Mouse (Mus musculus): ENCODE measurements around the gene Spag4. TPM values are rescaled to one million over a fixed set of nuclear protein-coding genes. Genes with fewer than 3 reads are reported as not detected.

The Spag4 gene
- polyA plus RNA-seq, 1 experiment = 1.1 TPM

GRCm38 (mm10) chr2:156077461-156077860 is 12.5 kb downstream of the Spag4 start:
- Histone ChIP-seq H3K36me3 (ENCODE audit: control insufficient read depth, insufficient read depth) (peaks cover 14% of the 10 kb centered on the region), H3ac (ENCODE audit: control insufficient read depth, insufficient read length) (no peak overlapping the region), H3K4me2 (ENCODE audit: low read depth) (no peak overlapping the region), H3K4me3 (no peak overlapping the region), H3K27me3 (ENCODE audit: control insufficient read depth, insufficient read depth, insufficient read length) (no peaks in the 10 kb centered on the region), H3K79me2 (ENCODE audit: control insufficient read depth, insufficient read depth) (peaks cover 16% of the 10 kb centered on the region)
- TF ChIP-seq POLR2AphosphoS2 (IDR thresholded peaks at IDR 0.05; ENCODE audit: insufficient read length, low read depth) (no peak), REST (IDR thresholded peaks at IDR 0.05; ENCODE audit: insufficient read depth, insufficient read length) (no peak), MYOG (IDR thresholded peaks at IDR 0.05; ENCODE audit: control insufficient read depth in 1 of 3, insufficient read depth in 1 of 3, insufficient read length in 2 of 3, low read depth in 2 of 3) (no peak), E2F4 (IDR thresholded peaks at IDR 0.05; ENCODE audit: insufficient read depth) (no peak), SRF (IDR thresholded peaks at IDR 0.05; ENCODE audit: control insufficient read depth, insufficient read length, low read depth) (no peak)

DNA sequence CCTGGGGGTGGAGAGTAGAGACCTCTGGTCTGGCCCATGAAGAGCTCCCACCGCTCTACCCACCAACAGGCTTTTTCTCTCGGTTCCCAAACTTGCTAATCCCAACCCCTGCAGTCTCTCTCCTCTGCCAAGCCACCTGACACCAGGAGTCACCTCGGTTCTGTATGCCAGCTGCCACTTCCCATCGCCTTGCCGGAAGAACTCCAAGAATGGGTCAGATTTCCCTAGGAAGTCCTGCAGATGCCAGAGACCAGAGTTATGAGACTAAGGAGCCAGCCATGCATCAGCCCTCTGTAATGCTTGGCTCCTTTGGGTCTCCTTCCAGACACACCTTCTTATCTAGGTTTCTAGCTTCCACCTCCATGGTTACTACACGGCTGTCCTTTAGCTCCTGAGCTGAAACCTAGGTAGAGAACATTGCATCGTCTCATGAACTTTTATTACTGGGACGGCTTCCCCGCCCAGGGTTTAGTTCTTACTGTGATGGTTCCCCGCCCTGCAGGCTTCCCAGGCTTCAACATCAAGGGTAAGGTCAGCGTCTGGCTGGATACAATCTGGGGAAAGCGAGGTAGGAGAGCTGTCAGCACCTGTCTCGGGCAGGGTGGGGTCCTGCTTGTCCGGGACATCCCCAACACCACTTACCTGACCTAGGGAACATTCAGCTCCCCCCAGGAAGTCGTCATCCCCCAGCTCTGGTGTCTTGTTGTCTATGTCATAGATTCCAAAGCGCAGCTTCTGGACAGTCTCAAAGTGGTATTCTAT is 13.6 kb downstream of the Spag4 start:
- H3K79me2 ChIP-seq (ENCODE audit: control insufficient read depth, insufficient read depth) = peaks cover 27% of the 10 kb centered on the region
- H3K4me2 ChIP-seq (ENCODE audit: low read depth) = no peak overlapping the region
- H3K36me3 ChIP-seq (ENCODE audit: control insufficient read depth, insufficient read depth) = peaks cover 14% of the 10 kb centered on the region
- TF ChIP-seq TCF3 (IDR thresholded peaks at IDR 0.05; ENCODE audit: insufficient read length, low read depth) (no peak), POLR2A (IDR thresholded peaks at IDR 0.05; ENCODE audit: insufficient read length, low read depth) (no peak), TCF12 (IDR thresholded peaks at IDR 0.05; ENCODE audit: insufficient read depth, poor library complexity, severe bottlenecking) (no peak), USF1 (IDR thresholded peaks at IDR 0.05; ENCODE audit: low read depth) (no peak), MAX (IDR thresholded peaks at IDR 0.05; ENCODE audit: low read depth) (no peak), SRF (IDR thresholded peaks at IDR 0.05; ENCODE audit: control insufficient read depth, insufficient read length, low read depth) (no peak), REST (IDR thresholded peaks at IDR 0.05; ENCODE audit: insufficient read depth, insufficient read length) (no peak), MYOG (IDR thresholded peaks at IDR 0.05; ENCODE audit: control insufficient read depth in 1 of 3, insufficient read depth in 1 of 3, insufficient read length in 2 of 3, low read depth in 2 of 3) (no peak), CEBPB (IDR thresholded peaks at IDR 0.05; ENCODE audit: insufficient read depth, poor library complexity, severe bottlenecking) (no peak), MYOD1 (IDR thresholded peaks at IDR 0.05; ENCODE audit: control insufficient read depth in 1 of 3, insufficient read length in 2 of 3, low read depth in 2 of 3) (no peak), E2F4 (IDR thresholded peaks at IDR 0.05; ENCODE audit: insufficient read depth) (no peak), POLR2AphosphoS2 (IDR thresholded peaks at IDR 0.05; ENCODE audit: insufficient read length, low read depth) (no peak)
- no peaks in the 10 kb centered on the region for H3K27me3 ChIP-seq (ENCODE audit: control insufficient read depth, insufficient read depth, insufficient read length)
- H3K4me3 ChIP-seq = no peak overlapping the region
- H3ac ChIP-seq (ENCODE audit: control insufficient read depth, insufficient read length) = no peak overlapping the region

- H3K79me2 ChIP-seq (ENCODE audit: control insufficient read depth, insufficient read depth) = peaks cover 32% of the 10 kb centered on the region
- no peaks in the 10 kb centered on the region for H3K27me3 ChIP-seq (ENCODE audit: control insufficient read depth, insufficient read depth, insufficient read length)
- no peak for TF ChIP-seq CEBPB (IDR thresholded peaks at IDR 0.05; ENCODE audit: insufficient read depth, poor library complexity, severe bottlenecking)
- TF ChIP-seq MYOD1 (IDR thresholded peaks at IDR 0.05; ENCODE audit: control insufficient read depth in 1 of 3, insufficient read length in 2 of 3, low read depth in 2 of 3) = no peak
- no peak for TF ChIP-seq TCF12 (IDR thresholded peaks at IDR 0.05; ENCODE audit: insufficient read depth, poor library complexity, severe bottlenecking)
- TF ChIP-seq MYOG (IDR thresholded peaks at IDR 0.05; ENCODE audit: control insufficient read depth in 1 of 3, insufficient read depth in 1 of 3, insufficient read length in 2 of 3, low read depth in 2 of 3) = no peak
- no peak for TF ChIP-seq E2F4 (IDR thresholded peaks at IDR 0.05; ENCODE audit: insufficient read depth)
- TF ChIP-seq TCF3 (IDR thresholded peaks at IDR 0.05; ENCODE audit: insufficient read length, low read depth) = no peak
- no peak for TF ChIP-seq SRF (IDR thresholded peaks at IDR 0.05; ENCODE audit: control insufficient read depth, insufficient read length, low read depth)
- TF ChIP-seq USF1 (IDR thresholded peaks at IDR 0.05; ENCODE audit: low read depth) = no peak
- no peak for TF ChIP-seq POLR2A (IDR thresholded peaks at IDR 0.05; ENCODE audit: insufficient read length, low read depth)
- no peak overlapping the region for H3K4me2 ChIP-seq (ENCODE audit: low read depth)
- H3K4me3 ChIP-seq = no peak overlapping the region
- peaks cover 14% of the 10 kb centered on the region for H3K36me3 ChIP-seq (ENCODE audit: control insufficient read depth, insufficient read depth)
- H3ac ChIP-seq (ENCODE audit: control insufficient read depth, insufficient read length) = no peak overlapping the region
Measured at GRCm38 (mm10) chr2:156079183-156079560, 14.2 kb downstream of the Spag4 start.

DNA sequence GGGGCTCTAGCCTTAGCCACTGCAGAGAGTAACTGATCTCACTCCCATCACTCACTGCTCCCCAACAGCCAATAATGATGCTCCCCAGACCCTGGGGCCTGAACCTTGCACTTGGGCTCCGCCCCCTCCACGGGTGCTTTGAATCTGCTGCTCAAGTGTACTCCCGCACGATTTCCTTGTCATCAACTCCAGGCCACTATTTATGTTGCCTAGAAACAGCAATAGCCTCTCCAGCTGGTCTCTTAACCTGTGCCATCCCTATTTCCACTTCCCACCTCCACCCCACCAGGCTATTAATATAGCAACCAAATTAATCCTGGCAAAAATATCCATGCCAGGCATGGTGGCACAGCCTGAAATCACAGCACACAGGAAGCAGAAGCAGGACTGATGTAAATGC is 14.7 kb downstream of the Spag4 start:
- no peaks in the 10 kb centered on the region for H3K27me3 ChIP-seq (ENCODE audit: control insufficient read depth, insufficient read depth, insufficient read length)
- no peak for TF ChIP-seq MAX (IDR thresholded peaks at IDR 0.05; ENCODE audit: low read depth)
- no peak for TF ChIP-seq USF1 (IDR thresholded peaks at IDR 0.05; ENCODE audit: low read depth)
- no peak for TF ChIP-seq SRF (IDR thresholded peaks at IDR 0.05; ENCODE audit: control insufficient read depth, insufficient read length, low read depth)
- no peak for TF ChIP-seq REST (IDR thresholded peaks at IDR 0.05; ENCODE audit: insufficient read depth, insufficient read length)
- TF ChIP-seq TCF12 (IDR thresholded peaks at IDR 0.05; ENCODE audit: insufficient read depth, poor library complexity, severe bottlenecking) = no peak
- no peak for TF ChIP-seq MYOG (IDR thresholded peaks at IDR 0.05; ENCODE audit: control insufficient read depth in 1 of 3, insufficient read depth in 1 of 3, insufficient read length in 2 of 3, low read depth in 2 of 3)
- no peak for TF ChIP-seq CEBPB (IDR thresholded peaks at IDR 0.05; ENCODE audit: insufficient read depth, poor library complexity, severe bottlenecking)
- TF ChIP-seq E2F4 (IDR thresholded peaks at IDR 0.05; ENCODE audit: insufficient read depth) = no peak
- no peak for TF ChIP-seq TCF3 (IDR thresholded peaks at IDR 0.05; ENCODE audit: insufficient read length, low read depth)
- TF ChIP-seq MYOD1 (IDR thresholded peaks at IDR 0.05; ENCODE audit: control insufficient read depth in 1 of 3, insufficient read length in 2 of 3, low read depth in 2 of 3) = no peak
- peaks cover 32% of the 10 kb centered on the region for H3K79me2 ChIP-seq (ENCODE audit: control insufficient read depth, insufficient read depth)
- no peak overlapping the region for H3K4me3 ChIP-seq
- H3K36me3 ChIP-seq (ENCODE audit: control insufficient read depth, insufficient read depth) = peaks cover 14% of the 10 kb centered on the region
- H3K4me2 ChIP-seq (ENCODE audit: low read depth) = no peak overlapping the region
- no peak overlapping the region for H3ac ChIP-seq (ENCODE audit: control insufficient read depth, insufficient read length)
